Mouse (Mus musculus) bone marrow, adult 2 months (tissue): ENCODE results near the gene Carm1. TPM values are rescaled to one million over a fixed set of nuclear protein-coding genes. Genes with fewer than 3 reads are reported as not detected.
"Not testable (repeated sequence)": the region's sequence is repeated elsewhere in the genome, so short reads cannot be mapped to it uniquely, and the experiment has no call there.

Source experiments
- H3K27ac ChIP-seq: fragments of 200-500 bp; 2 replicates; pipeline ENCODE4 v1.5.1; 2012; ENCODE audit warnings: low read depth, mild to moderate bottlenecking, control low read depth, inconsistent platforms, low read length; ENCODE audit not compliant: control insufficient read depth, poor library complexity, insufficient read depth
- H3K4me1 ChIP-seq: fragments of 200-500 bp; 2 replicates; pipeline ENCODE4 v1.6.1; 2011; ENCODE audit warnings: low read length; ENCODE audit not compliant: control insufficient read depth, insufficient read depth
- H3K4me3 ChIP-seq: fragments of 200-500 bp; replicated peaks from 2 replicates; pipeline ENCODE3; 2011; ENCODE audit warnings: mild to moderate bottlenecking, low read depth, low read length, control low read depth; ENCODE audit not compliant: control insufficient read depth
- CTCF ChIP-seq: fragments of 200-500 bp; IDR thresholded peaks from 2 replicates; pipeline ENCODE4 v1.5.1; 2011; ENCODE audit warnings: low read length, control low read depth; ENCODE audit not compliant: control insufficient read depth, insufficient read depth
- POLR2A ChIP-seq: fragments of 200-500 bp; IDR thresholded peaks from 2 replicates; pipeline ENCODE4 v1.6.1; 2011; ENCODE audit warnings: low read depth, mild to moderate bottlenecking, control low read depth, low read length, borderline replicate concordance; ENCODE audit not compliant: control insufficient read depth
- WGBS: fragments of 180-500 bp; shearing (Covaris S2); methylation state at CpG from one replicate; pipeline ENCODE4 v1.1.7; 2018; 5-methylcytosine and 5-hydroxymethylcytosine counted together
- polyA plus RNA-seq: library from polyadenylated mRNA; stranded (reverse); fragments of >200 nt; gene quantifications from 2 replicates; pipeline ENCODE4 v1.2.4, GENCODE M21; 2011; ENCODE audit warnings: low replicate concordance; ENCODE audit not compliant: missing spikeins, insufficient read depth, insufficient read length

Carm1 gene
- polyA plus RNA-seq, 1 experiment, result 37.6 TPM

DNA sequence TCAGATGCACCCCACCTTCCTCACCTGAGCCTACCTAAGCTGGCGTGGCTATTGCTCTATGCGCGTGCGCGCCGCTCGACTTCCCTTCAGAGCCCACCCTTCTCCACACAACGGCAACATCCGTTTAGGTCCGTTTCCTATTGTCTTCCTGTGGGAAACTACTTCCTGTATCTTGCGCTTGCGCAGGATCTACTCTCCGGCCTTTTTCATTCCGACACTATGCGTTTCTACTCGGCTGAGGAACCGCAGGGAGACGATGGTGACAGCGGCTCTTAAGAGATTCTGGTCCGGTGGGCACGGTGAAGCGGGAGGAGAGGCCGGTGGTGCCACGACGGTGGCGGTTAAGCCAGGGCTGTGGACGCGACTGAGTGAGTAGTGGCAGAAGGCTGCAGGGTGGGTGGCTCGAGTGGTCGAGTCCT, 46.0 kb downstream of the Carm1 start, which contains the start of the genes Timm29 and Yipf2:
Gene Timm29, plus strand, starts transcription at position 20 of the 419 bp plus-strand sequence.
Gene Yipf2, minus strand, starts transcription at position 126 of the 419 bp plus-strand sequence.
- peak; percentile 52; the same call in 1 of the 2 replicates for TF ChIP-seq POLR2A
- TF ChIP-seq CTCF, result no peak
- H3K4me3 ChIP-seq, result peak within 1 kb of the TSS; percentile 89
- H3K27ac ChIP-seq, result peak within 1 kb of the TSS; percentile 79
- WGBS, result under 1% methylated on average over 30 of the region's 30 CpGs
- H3K4me1 ChIP-seq, result no peaks in the 10 kb centered on the region

DNA sequence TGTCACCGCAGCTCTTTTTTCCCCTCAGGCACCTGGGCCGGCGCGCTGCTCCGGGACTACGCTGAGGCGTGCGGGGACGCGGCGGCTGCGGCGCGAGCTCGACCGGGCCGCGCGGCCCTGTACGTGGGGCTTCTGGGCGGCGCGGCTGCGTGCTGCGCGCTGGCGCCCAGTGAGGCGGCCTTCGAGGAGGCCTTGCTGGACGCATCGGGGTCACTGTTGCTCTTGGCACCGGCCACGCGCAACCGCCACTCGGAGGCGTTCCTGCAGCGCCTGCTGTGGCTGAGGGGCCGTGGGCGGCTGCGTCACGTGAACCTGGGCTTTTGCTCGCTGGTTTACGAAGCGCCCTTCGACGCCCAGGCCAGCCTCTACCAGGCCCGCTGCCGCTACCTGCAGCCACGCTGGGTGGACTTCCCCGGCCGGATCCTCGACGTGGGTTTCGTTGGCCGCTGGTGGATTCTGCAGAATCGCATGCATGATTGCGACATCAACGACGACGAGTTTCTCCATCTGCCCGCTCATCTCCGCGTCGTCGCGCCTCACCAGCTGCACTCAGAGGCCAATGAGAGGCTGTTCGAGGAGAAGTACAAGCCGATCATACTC, 46.5 kb downstream of the Carm1 start:
- no peak for TF ChIP-seq CTCF
- no peak for TF ChIP-seq POLR2A
- WGBS, result under 1% methylated on average over 69 of the region's 69 CpGs
- H3K27ac ChIP-seq, result peak overlapping the region; percentile 79
- no peaks in the 10 kb centered on the region for H3K4me1 ChIP-seq
- peak overlapping the region; percentile 89 for H3K4me3 ChIP-seq

DNA sequence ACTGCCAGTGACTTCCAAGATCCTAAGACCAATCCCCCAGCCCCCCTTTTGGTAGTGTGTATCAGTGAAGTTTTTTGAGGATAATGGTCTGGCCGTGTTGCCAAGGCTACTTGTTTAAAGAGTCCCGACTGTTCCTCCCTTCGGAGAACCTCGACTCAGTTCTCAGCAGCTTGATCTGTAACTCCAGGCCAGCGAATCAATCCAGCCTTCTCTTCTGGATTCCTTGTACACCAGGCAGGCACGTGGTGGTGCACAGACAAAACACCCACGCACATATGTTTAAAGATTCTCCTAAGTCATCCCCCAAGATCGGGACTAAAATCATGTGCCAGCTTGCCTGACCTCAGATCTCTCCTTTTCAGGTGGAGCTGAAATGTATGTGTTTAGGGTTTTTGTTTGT, 47.7 kb downstream of the Carm1 start:
- not testable (repeated sequence) for H3K4me1 ChIP-seq, H3K4me3 ChIP-seq, H3K27ac ChIP-seq
- 84% methylated on average over 8 of the region's 8 CpGs for WGBS

DNA sequence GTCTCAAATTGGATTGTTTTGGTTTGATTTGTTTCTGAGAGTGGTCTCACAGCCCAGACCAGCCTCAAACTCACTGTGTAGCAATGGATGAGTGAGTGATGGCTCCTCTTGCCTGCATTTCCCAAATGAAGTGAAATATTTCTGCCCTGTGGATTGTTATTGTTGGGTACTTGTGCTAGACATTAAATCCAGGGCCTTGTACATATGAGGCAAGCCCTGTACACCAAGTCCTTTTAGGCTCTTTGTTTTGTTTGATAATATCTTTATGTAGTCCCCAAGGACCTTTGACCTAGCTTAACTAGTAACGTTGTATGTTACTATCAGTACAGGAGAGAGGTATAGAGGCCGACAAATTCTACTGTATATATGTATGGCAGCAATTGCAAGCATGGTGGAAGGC, 48.1 kb downstream of the Carm1 start:
- TF ChIP-seq POLR2A, result no peak
- no peak for TF ChIP-seq CTCF
- Histone ChIP-seq H3K4me3 (no peak overlapping the region), H3K4me1 (no peaks in the 10 kb centered on the region), H3K27ac (no peak overlapping the region)
- WGBS, result 79% methylated on average over 2 of the region's 2 CpGs

DNA sequence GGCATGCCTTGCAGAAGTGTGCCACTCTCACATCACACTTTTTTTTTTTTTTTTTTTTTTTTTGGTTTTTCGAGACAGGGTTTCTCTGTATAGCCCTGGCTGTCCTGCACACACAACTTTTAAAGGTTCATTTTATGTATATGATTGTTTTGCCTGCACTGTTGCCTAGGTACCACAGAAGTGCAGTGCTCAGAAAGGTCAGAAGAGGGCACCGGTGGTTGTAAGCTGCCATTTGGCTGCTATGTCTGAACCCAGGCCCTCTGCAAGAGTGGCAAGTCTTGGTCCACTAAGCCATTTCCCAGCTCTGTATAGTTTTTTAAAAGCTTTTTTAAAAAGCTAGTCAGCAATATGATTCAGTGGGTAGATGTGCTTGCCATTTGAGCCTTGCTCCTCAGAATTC, 51.5 kb downstream of the Carm1 start:
- no peaks in the 10 kb centered on the region for H3K4me1 ChIP-seq
- WGBS, result 26% methylated on average over 2 of the region's 2 CpGs
- H3K27ac ChIP-seq, result no peak overlapping the region

DNA sequence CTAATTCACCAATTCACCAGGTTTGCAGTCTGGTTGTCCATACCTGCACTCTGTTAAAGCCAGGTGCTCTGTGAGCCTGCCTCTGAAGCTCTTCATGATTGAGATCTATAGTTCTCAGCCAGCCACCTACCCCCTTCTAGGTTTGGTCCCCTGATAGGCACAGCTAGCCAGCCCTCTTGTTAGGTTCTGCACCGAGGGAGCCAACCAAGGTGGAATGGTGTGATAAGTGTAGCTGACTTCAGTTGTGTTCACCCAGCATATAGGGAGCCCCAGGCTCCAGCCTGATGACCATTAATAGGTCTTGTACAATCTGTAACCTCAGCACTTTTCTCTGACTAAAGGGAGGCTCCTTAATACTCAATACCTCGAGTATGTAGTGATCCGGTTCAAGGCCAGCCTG, 53.5 kb downstream of the Carm1 start:
- 64% methylated on average over 3 of the region's 3 CpGs for WGBS

More for the DNA sequence above, 51.5 kb downstream of the Carm1 start:
- H3K4me3 ChIP-seq, result no peak overlapping the region
- peak; percentile 51; the same call in 1 of the 2 replicates for TF ChIP-seq CTCF
- no peak for TF ChIP-seq POLR2A

DNA sequence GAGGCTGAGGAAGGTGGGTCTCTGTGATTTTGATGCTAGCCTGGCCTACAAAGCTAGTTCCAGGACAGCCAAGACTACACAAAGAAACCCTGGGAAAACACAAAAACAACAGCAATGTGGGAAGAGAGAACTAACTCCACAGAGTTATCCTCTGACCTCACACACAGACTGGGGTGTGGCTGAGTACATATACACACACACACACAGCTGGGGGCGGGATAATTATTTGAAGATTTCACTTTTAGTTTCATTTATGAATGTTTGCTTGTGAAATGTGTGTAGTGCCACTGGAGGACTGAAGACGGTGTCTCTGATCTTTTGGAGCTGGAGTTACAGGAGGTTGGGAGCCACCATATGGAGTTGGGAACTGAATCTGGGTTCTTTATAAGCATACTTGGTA, 54.4 kb downstream of the Carm1 start:
- Histone ChIP-seq H3K27ac (no peak overlapping the region), H3K4me3 (no peak overlapping the region), H3K4me1 (no peaks in the 10 kb centered on the region)
- WGBS, result 71% methylated on average over 2 of the region's 2 CpGs
- TF ChIP-seq POLR2A (no peak), CTCF (no peak)

More for the DNA sequence above, 53.5 kb downstream of the Carm1 start:
- Histone ChIP-seq H3K4me1 (no peaks in the 10 kb centered on the region), H3K27ac (no peak overlapping the region), H3K4me3 (no peak overlapping the region)
- TF ChIP-seq CTCF, result no peak
- no peak for TF ChIP-seq POLR2A

DNA sequence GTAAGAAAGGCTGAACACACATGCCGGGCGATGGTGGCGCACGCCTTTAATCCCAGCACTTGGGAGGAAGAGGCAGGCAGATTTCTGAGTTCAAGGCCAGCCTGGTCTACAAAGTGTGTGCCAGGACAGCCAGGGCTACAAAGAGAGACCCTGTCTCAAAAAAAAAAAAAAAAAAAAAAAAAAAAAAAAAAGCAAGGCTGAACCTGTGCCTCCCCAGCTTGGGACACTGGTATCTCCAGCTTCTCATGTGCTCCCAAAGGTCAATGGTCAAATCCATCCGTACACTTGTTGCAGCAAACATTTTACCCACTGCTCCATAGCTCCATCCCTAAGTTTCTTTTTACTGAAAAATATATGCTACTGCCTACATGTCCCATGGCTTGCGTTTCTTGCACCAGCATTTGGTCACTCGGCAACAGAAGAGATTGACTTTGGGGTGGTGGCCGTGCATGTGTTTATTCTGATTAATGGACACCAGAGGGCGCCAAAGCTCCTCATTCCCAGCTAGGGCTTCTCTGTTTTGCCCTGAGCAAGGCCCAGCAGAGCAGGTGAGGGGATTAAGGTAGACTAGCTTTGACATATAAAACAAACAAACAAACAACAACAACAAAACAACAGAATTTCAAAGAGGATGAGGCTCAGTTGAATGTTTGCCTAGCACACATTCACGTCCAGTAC, 55.2 kb downstream of the Carm1 start:
- peaks cover 2% of the 10 kb centered on the region; the same call in 1 of the 2 replicates for H3K4me1 ChIP-seq
- no peak overlapping the region for H3K27ac ChIP-seq
- TF ChIP-seq CTCF, result peak; percentile 85
- no peak for TF ChIP-seq POLR2A
- H3K4me3 ChIP-seq, result no peak overlapping the region
- WGBS, result 50% methylated on average over 10 of the region's 10 CpGs

DNA sequence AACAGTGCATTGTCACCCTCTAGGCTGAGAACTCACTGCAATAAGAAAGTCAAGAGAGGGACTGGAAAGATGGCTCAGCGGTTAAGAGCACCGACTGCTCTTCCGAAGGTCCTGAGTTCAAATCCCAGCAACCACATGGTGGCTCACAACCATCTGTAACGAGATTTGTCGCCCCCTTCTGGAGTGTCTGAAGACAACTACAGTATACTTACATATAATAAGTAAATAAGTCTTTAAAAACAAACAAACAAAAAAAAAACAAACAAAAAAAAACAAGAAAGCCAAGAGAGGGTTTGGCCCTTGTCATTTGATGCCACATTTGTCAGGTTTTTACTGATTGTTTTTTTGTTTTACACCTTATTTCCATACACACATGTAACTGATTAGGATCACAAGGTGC, 57.4 kb downstream of the Carm1 start:
- H3K27ac ChIP-seq, result no peak overlapping the region
- 82% methylated on average over 5 of the region's 5 CpGs for WGBS
- TF ChIP-seq POLR2A, result no peak
- H3K4me3 ChIP-seq, result no peak overlapping the region
- peaks cover 3% of the 10 kb centered on the region for H3K4me1 ChIP-seq
